Mouse (Mus musculus) spleen, adult 18-20 months (tissue): ENCODE data around the gene Ddost.

Experiments used
- DNase-seq, 2 experiments: peaks; one replicate each; pipeline ENCODE4 v3.0.0; 2022; ENCODE audit warnings: mixed read lengths in 2 of 2

Ddost gene

GRCm38 (mm10) chr4:138341393-138341792, 36.9 kb downstream of the Ddost start:
- DNase-seq = no peak

DNA sequence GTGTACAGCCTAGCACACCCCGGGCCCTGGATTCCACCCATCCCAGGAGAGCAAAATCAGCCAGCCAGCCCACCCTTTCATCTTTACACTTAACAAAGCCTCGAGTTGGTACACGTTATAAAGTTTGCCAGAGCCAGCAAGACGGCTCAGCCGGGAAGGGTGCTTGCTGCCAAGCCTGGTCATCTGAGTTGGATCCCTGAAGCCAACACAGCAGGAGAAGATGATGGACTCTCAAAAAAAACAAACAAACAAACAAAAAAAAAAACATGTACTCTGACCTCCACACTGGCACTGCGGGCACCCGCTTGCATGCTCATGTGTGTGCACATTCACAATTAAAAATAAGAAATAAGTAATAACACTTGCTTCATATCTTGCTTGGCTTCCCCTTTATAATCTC, 37.5 kb downstream of the Ddost start:
- no peak for DNase-seq

DNA sequence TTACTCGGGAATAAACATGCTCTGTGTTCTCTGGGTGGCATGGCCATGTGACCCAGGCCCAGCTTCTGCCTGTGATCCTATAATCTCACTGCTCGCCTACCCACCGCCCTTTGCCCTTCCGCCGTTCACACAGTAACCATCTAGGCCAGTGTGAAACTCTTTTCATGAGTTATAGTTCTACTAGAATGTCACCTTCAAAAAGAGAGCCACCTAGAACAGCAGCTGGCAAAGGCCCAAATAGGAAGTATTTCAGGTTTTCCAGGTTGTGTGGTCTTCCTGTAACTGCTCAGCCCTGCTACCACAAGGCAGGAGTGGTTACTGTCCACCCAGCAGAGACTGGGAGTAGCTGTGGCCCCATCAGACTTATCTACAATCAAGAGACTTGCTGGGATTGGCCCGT, 38.2 kb downstream of the Ddost start:
- no peak for DNase-seq

DNA sequence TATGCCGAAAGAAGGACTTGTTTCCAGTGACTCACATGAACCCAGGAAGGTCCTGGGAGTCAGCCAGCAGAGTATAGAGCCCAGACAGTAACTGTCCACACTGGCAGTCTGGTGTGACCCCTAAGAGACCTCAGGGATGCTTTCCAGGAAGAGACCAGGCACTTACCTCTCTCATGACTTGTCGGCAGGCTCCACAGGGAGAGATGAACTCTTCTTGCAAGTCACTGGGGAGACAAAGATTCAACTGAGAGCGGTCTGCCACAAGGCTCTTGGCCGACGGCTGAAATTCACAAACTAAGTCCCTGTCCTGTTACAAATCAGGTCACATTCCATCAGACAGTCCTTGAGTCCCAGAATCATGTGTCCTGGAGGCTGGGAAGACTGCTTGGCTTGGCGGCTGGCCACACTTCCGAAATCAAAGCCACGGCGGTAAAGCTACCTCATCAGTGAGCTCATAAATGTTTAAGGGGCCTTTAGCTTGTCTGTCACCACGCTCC, 38.9 kb downstream of the Ddost start:
- no peak for DNase-seq

- DNase-seq = no peak
Observed at GRCm38 (mm10) chr4:138344891-138345545, 40.5 kb downstream of the Ddost start.

DNA sequence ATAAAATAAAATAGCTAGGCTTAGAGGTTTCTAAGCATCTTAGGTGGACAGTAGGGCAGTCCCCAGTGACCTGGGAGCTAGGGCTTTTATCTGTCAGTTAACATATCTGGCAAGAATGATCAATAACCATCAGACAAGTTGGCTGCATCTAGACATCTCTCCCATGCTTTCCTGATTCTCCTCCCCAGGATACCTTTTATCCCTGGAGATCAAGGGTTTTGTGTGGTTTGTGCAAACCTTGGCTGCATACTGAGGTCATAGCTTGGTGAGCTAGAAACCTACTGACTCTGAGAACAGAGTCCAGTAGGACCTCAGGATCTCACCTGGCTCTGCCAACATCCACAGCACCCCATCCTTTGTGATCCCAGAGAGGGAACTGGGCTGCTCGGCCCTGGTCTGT, 42.8 kb downstream of the Ddost start:
- no peak for DNase-seq

GRCm38 (mm10) chr4:138348716-138349115, 44.2 kb downstream of the Ddost start:
- no peak for DNase-seq

- DNase-seq = no peak
Observed at GRCm38 (mm10) chr4:138351821-138352220, 47.3 kb downstream of the Ddost start.

- no peak for DNase-seq
Observed at GRCm38 (mm10) chr4:138352692-138353091, 48.2 kb downstream of the Ddost start.

GRCm38 (mm10) chr4:138353438-138354171, 49.1 kb downstream of the Ddost start:
- DNase-seq = no peak

- no peak for DNase-seq
Observed at GRCm38 (mm10) chr4:138355496-138355895, 51.0 kb downstream of the Ddost start.

- DNase-seq = no peak
Observed at GRCm38 (mm10) chr4:138356141-138356540, 51.6 kb downstream of the Ddost start.

- no peak for DNase-seq
Observed at GRCm38 (mm10) chr4:138356551-138356950, 52.0 kb downstream of the Ddost start.

DNA sequence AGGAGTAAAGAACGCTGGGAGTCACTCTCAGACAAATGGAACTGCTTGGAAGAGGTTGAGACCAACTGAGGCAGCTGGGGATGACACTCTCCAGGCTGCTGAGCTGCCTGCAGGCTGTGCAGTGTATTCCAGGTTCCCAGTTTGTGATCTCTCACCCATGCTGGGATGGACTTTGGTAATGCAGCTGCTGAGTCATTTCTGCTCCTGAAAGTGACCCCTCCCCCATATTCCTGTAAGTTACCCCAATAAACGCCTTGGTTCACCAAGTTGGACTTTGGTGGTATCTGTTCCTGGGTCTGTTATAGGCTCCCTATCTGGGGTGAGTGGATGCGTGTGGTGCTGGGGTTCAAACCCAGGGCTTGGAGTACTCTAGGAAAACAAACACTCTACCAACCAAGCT, 53.6 kb downstream of the Ddost start:
- no peak for DNase-seq

DNA sequence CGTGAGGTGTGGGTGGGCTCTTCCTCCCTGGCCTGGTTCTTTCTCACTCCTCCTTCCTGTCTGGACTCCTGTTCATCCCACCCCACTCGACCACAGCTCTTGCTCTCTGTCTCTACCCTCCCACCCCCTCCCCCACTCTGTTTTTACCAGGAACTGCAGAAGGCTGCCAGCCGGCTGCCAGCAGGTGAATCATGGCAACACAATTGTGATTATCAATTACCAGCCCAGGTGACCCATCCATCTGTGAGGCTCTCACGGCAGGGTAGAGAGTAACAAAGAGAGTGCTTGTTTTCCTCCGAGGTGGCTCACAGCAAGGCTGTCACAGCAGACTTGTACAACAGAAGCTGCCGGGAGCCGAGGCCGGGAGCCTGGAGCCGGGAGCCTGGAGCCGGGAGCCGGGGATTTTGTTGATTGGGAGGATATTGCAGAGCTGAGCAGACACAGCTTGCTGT, 56.9 kb downstream of the Ddost start:
- DNase-seq = no peak
